Mouse (Mus musculus): ENCODE data around the gene Lyrm7. TPM values are rescaled to one million over a fixed set of nuclear protein-coding genes. Genes with fewer than 3 reads are reported as not detected.

Gene Lyrm7
- total and polyA plus RNA-seq, 3 experiments: 18.2 to 64.4 (median 18.6) TPM

GRCm38 (mm10) chr11:54867049-54867385 lies 6.3 kb upstream of the Lyrm7 start:
- H3K79me2 ChIP-seq (replicated peaks; ENCODE audit: control insufficient read depth, extremely low read depth, insufficient read depth, poor library complexity, severe bottlenecking): peaks cover 33% of the 10 kb centered on the region
- peaks cover 7 to 42% of the 10 kb centered on the region in 2 experiments for H3K4me1 ChIP-seq (ENCODE audit: control insufficient read depth in 1 of 2, insufficient read depth in 2 of 2)
- in situ Hi-C loops (cut with MboI; ENCODE audit: low pct_ligation_motif_present, low pct_unique_long_range_greater_than_20kb, low sequenced_read_pairs): loop anchor here (10.0 kb wide), 2 partner anchors 342 to 552 kb away; partner anchors contain the start of gene Rapgef6
- dilution Hi-C loops (cut with MboI; ENCODE audit: extremely low pct_ligation_motif_present, extremely low pct_unique_long_range_greater_than_20kb, low sequenced_read_pairs): no loop called here
- H3K9me3 ChIP-seq (replicated peaks; ENCODE audit: low read length): no peaks in the 10 kb centered on the region
- peak overlapping the region; percentile 99 for H3K9ac ChIP-seq (ENCODE audit: insufficient read depth, low read depth)
- H3K36me3 ChIP-seq (replicated peaks in 1 of 2; ENCODE audit: control insufficient read depth in 1 of 2, insufficient read depth in 1 of 2, low read length in 1 of 2): peaks cover 24 to 40% of the 10 kb centered on the region in 2 experiments
- no peaks in the 10 kb centered on the region for H3K27me3 ChIP-seq (replicated peaks)
- peak; percentile 69 for DNase-seq (ENCODE audit: extremely low read depth)
- TF ChIP-seq JUN (IDR thresholded peaks at IDR 0.05; ENCODE audit: insufficient read depth, low read depth, low read length) (no peak), MAZ (IDR thresholded peaks at IDR 0.05; ENCODE audit: low read depth, low read length) (0 out of 2 replicates have a peak, but pooled peaks have one; percentile 29), HCFC1 (IDR thresholded peaks at IDR 0.05; ENCODE audit: low read depth, low read length) (0 out of 2 replicates have a peak, but pooled peaks have one; percentile 15)
- peak overlapping the region; percentile 42; the same call in 1 of the 2 replicates for H3K4me2 ChIP-seq (ENCODE audit: insufficient read depth, low read depth, poor library complexity, severe bottlenecking)
- peak overlapping the region; percentile 70 to 97 (median 91) for H3K4me3 ChIP-seq (replicated peaks in 1 of 3; ENCODE audit: low read depth in 2 of 3, low read length in 2 of 3, poor library complexity in 1 of 3)
- peak overlapping the region; percentile 81; the same call in 1 of the 2 replicates for H3K27ac ChIP-seq (ENCODE audit: insufficient read depth, low read depth)

GRCm38 (mm10) chr11:54866119-54867048 lies 5.7 kb upstream of the Lyrm7 start, which contains the start of gene Hint1:
Gene Hint1 (plus strand): TSS chr11:54866383.
- peak within 1 kb of the TSS; percentile 76 for H3K4me2 ChIP-seq (ENCODE audit: insufficient read depth, low read depth, poor library complexity, severe bottlenecking)
- peak within 1 kb of the TSS; percentile 99 for H3K9ac ChIP-seq (ENCODE audit: insufficient read depth, low read depth)
- peak within 1 kb of the TSS; percentile 81 for H3K27ac ChIP-seq (ENCODE audit: insufficient read depth, low read depth)
- H3K36me3 ChIP-seq (replicated peaks in 1 of 2; ENCODE audit: control insufficient read depth in 1 of 2, insufficient read depth in 1 of 2, low read length in 1 of 2): peaks cover 18 to 33% of the 10 kb centered on the region in 2 experiments
- dilution Hi-C loops (cut with MboI; ENCODE audit: extremely low pct_ligation_motif_present, extremely low pct_unique_long_range_greater_than_20kb, low sequenced_read_pairs): no loop called here
- H3K79me2 ChIP-seq (replicated peaks; ENCODE audit: control insufficient read depth, extremely low read depth, insufficient read depth, poor library complexity, severe bottlenecking): peaks cover 33% of the 10 kb centered on the region
- H3K9me3 ChIP-seq (replicated peaks; ENCODE audit: low read length): no peaks in the 10 kb centered on the region
- peak; percentile 95 for DNase-seq (ENCODE audit: extremely low read depth)
- in situ Hi-C loops (cut with MboI; ENCODE audit: low pct_ligation_motif_present, low pct_unique_long_range_greater_than_20kb, low sequenced_read_pairs): loop anchor here (10.0 kb wide), 2 partner anchors 342 to 552 kb away; partner anchors contain the start of gene Rapgef6
- H3K27me3 ChIP-seq (replicated peaks): no peaks in the 10 kb centered on the region
- peak within 1 kb of the TSS; percentile 70 to 97 (median 91) for H3K4me3 ChIP-seq (replicated peaks in 1 of 3; ENCODE audit: low read depth in 2 of 3, low read length in 2 of 3, poor library complexity in 1 of 3)
- peaks cover 7 to 47% of the 10 kb centered on the region in 2 experiments for H3K4me1 ChIP-seq (ENCODE audit: control insufficient read depth in 1 of 2, insufficient read depth in 2 of 2)
- no peak for TF ChIP-seq JUND (conservative IDR thresholded peaks at IDR 0.05; ENCODE audit: low read depth, low read length)
- no peak for TF ChIP-seq ETS1 (conservative IDR thresholded peaks at IDR 0.05; ENCODE audit: low read depth, low read length)
- TF ChIP-seq ZNF384 (IDR thresholded peaks at IDR 0.05; ENCODE audit: low read depth, low read length): no peak
- TF ChIP-seq NRF1 (IDR thresholded peaks at IDR 0.05; ENCODE audit: low read depth, low read length): peak; percentile 99
- TF ChIP-seq NELFE (IDR thresholded peaks at IDR 0.05; ENCODE audit: low read depth, low read length): peak; percentile 98
- TF ChIP-seq HCFC1 (IDR thresholded peaks at IDR 0.05; ENCODE audit: low read depth, low read length): 0 out of 2 replicates have a peak, but pooled peaks have one; percentile 38
- no peak for TF ChIP-seq ZC3H11A (IDR thresholded peaks at IDR 0.05; ENCODE audit: low read depth, low read length)
- TF ChIP-seq POLR2A (IDR thresholded peaks at IDR 0.05; ENCODE audit: low read depth, low read length): peak; percentile 98
- TF ChIP-seq BHLHE40 (IDR thresholded peaks at IDR 0.05; ENCODE audit: low read depth, low read length): no peak
- TF ChIP-seq MEF2A (IDR thresholded peaks at IDR 0.05; ENCODE audit: borderline replicate concordance, low read depth, low read length): peak; percentile 57; the same call in 1 of the 2 replicates
- TF ChIP-seq ZMIZ1 (IDR thresholded peaks at IDR 0.05; ENCODE audit: low read depth, low read length): peak; percentile 92; the same call in 1 of the 2 replicates
- TF ChIP-seq ZKSCAN1 (IDR thresholded peaks at IDR 0.05; ENCODE audit: borderline replicate concordance, low read depth, low read length): no peak
- no peak for TF ChIP-seq RAD21 (IDR thresholded peaks at IDR 0.05; ENCODE audit: low read depth, low read length)
- TF ChIP-seq RCOR1 (conservative IDR thresholded peaks at IDR 0.05; ENCODE audit: low read depth, low read length): 0 out of 2 replicates have a peak, but pooled peaks have one; percentile 41
- TF ChIP-seq GABPA (IDR thresholded peaks at IDR 0.05; ENCODE audit: insufficient replicate concordance, low read depth, low read length): no peak
- TF ChIP-seq KAT2A (IDR thresholded peaks at IDR 0.05; ENCODE audit: insufficient replicate concordance, low read length): 0 out of 2 replicates have a peak, but pooled peaks have one; percentile 62
- peak; percentile 45; the same call in 1 of the 2 replicates for TF ChIP-seq IRF4 (IDR thresholded peaks at IDR 0.05; ENCODE audit: low read depth, low read length)
- TF ChIP-seq MAFK (IDR thresholded peaks at IDR 0.05; ENCODE audit: insufficient replicate concordance, low read length): no peak
- TF ChIP-seq USF2 (conservative IDR thresholded peaks at IDR 0.05; ENCODE audit: low read depth, low read length): no peak
- peak; percentile 85 for TF ChIP-seq SIN3A (IDR thresholded peaks at IDR 0.05; ENCODE audit: low read length)
- peak in 1 of 2 experiments; percentile 43; a peak in 2 of 4 replicates for TF ChIP-seq CTCF (conservative IDR thresholded peaks at IDR 0.05 in 1 of 2, IDR thresholded peaks at IDR 0.05 in 1 of 2; ENCODE audit: low read depth in 2 of 2, low read length in 2 of 2)
- no peak for TF ChIP-seq CHD2 (IDR thresholded peaks at IDR 0.05; ENCODE audit: low read length)
- peak; percentile 88 for TF ChIP-seq MYC (IDR thresholded peaks at IDR 0.05; ENCODE audit: low read depth, low read length)
- TF ChIP-seq TBP (conservative IDR thresholded peaks at IDR 0.05; ENCODE audit: low read depth, low read length): peak; percentile 91
- TF ChIP-seq UBTF (IDR thresholded peaks at IDR 0.05; ENCODE audit: low read depth, low read length): no peak
- 0 out of 2 replicates have a peak, but pooled peaks have one; percentile 25 for TF ChIP-seq MAZ (IDR thresholded peaks at IDR 0.05; ENCODE audit: low read depth, low read length)
- TF ChIP-seq MXI1 (IDR thresholded peaks at IDR 0.05; ENCODE audit: low read depth, low read length): peak; percentile 87
